Mouse (Mus musculus) intestine, postnatal 0 days (tissue): ENCODE measurements around the gene Oas1c. TPM values are rescaled to one million over a fixed set of nuclear protein-coding genes. Genes with fewer than 3 reads are reported as not detected.
"Not testable (repeated sequence)": the region's sequence is repeated elsewhere in the genome, so short reads cannot be mapped to it uniquely, and the experiment has no call there.

Experiments
- ATAC-seq: fragments of 200-750 bp; cut with Nextera tagmentation; 2 replicates; pipeline ENCODE4 v1.8.0; 2017; ENCODE audit warnings: mild to moderate bottlenecking, moderate TSS enrichment, moderate library complexity
- H3K27ac ChIP-seq: fragments of 300-500 bp; sonication (generic); 2 replicates; pipeline ENCODE4 v1.5.1; 2014; ENCODE audit warnings: mild to moderate bottlenecking, low read depth, low read length, moderate library complexity
- H3K27me3 ChIP-seq: fragments of 300-500 bp; sonication (generic); replicated peaks from 2 replicates; pipeline ENCODE4 v1.6.1; 2014; ENCODE audit warnings: low read length, mixed read lengths; ENCODE audit not compliant: control insufficient read depth, insufficient read depth
- H3K36me3 ChIP-seq: fragments of 300-500 bp; sonication (generic); 2 replicates; pipeline ENCODE4 v1.6.1; 2014; ENCODE audit warnings: mild to moderate bottlenecking, moderate library complexity; ENCODE audit not compliant: control insufficient read depth, insufficient read depth
- H3K4me1 ChIP-seq: fragments of 300-500 bp; sonication (generic); replicated peaks from 2 replicates; pipeline ENCODE4 v1.6.1; 2014; ENCODE audit warnings: antibody characterized with exemption, low read length, mixed read lengths; ENCODE audit not compliant: control insufficient read depth, insufficient read depth
- H3K4me2 ChIP-seq: fragments of 300-500 bp; sonication (generic); replicated peaks from 2 replicates; pipeline ENCODE4 v1.6.1; 2014; ENCODE audit warnings: low read depth, mild to moderate bottlenecking, moderate library complexity
- H3K4me3 ChIP-seq: fragments of 300-500 bp; sonication (generic); 2 replicates; pipeline ENCODE4 v1.5.1; 2014; ENCODE audit warnings: low read depth, low read length
- H3K9ac ChIP-seq: fragments of 300-500 bp; sonication (generic); 2 replicates; pipeline ENCODE4 v1.6.1; 2014; ENCODE audit warnings: mild to moderate bottlenecking, low read depth, low read length
- H3K9me3 ChIP-seq: fragments of 300-500 bp; sonication (generic); 2 replicates; pipeline ENCODE4 v1.6.1; 2016; ENCODE audit warnings: mixed run types; ENCODE audit not compliant: control insufficient read depth
- CTCF ChIP-seq: sonication (generic); IDR thresholded peaks from 2 replicates; pipeline ENCODE4 v1.5.1; 2016; ENCODE audit warnings: low read depth, mild to moderate bottlenecking, control low read depth, antibody characterized with exemption, moderate library complexity
- WGBS: fragments of 180-500 bp; shearing (Covaris S2); extraction: QIAGEN DNeasy Blood & Tissue Kit; methylation state at CpG from one replicate; pipeline ENCODE4 v1.1.7; 2014; 5-methylcytosine and 5-hydroxymethylcytosine counted together
- polyA plus RNA-seq: library from polyadenylated mRNA; unstranded; fragments of >200 nt; fragmentation: Nextera tagmentation; extraction: Ambion mirVana; gene quantifications from 2 replicates; pipeline ENCODE4 v1.2.1, GENCODE M21; 2015

Oas1c gene
- polyA plus RNA-seq, 1 experiment from 2014 or later, result 1.2 TPM

DNA sequence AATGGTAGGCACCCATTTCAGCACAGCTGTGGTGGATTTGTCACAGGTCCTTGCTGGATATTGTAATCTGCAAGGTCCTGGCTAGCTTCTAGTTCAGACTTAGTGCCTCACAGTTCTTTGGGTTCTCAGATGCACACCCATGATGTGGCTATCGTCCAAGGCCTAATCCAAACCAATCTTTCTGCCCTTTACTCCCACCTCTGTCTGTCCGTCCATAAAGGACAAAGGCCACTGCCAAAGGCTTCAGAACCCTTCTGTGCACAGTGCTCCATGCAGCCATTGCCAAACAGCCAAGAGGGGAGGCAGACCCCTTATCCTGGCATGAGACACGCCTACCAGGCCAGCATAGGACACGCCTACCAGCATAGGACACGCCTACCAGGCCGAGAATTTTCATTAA, 3.1 kb downstream of the Oas1c start:
- Histone ChIP-seq H3K36me3 (no peaks in the 10 kb centered on the region), H3K27ac (no peak overlapping the region), H3K4me2 (no peak overlapping the region), H3K4me1 (0 out of 2 replicates have a peak, but pooled peaks cover 4% of the 10 kb centered on the region), H3K27me3 (no peaks in the 10 kb centered on the region), H3K9ac (no peak overlapping the region), H3K4me3 (no peak overlapping the region), H3K9me3 (no peaks in the 10 kb centered on the region)
- no peak for ATAC-seq
- no peak for TF ChIP-seq CTCF
- 34% methylated on average over 6 of the region's 6 CpGs for whole genome bisulfite sequencing

- WGBS, result 86% methylated on average over 1 of the region's 1 CpGs
- no peak overlapping the region for H3K4me2 ChIP-seq
- no peaks in the 10 kb centered on the region for H3K27me3 ChIP-seq
- H3K27ac ChIP-seq, result no peak overlapping the region
- peak; percentile 78 for TF ChIP-seq CTCF
- H3K36me3 ChIP-seq, result no peaks in the 10 kb centered on the region
- no peak overlapping the region for H3K4me3 ChIP-seq
- no peak overlapping the region for H3K9ac ChIP-seq
- H3K4me1 ChIP-seq, result no peaks in the 10 kb centered on the region
- ATAC-seq, result no peak
- no peaks in the 10 kb centered on the region for H3K9me3 ChIP-seq
These were observed 5.9 kb downstream of the Oas1c start for GRCm38 (mm10) chr5:120806458-120806857.

DNA sequence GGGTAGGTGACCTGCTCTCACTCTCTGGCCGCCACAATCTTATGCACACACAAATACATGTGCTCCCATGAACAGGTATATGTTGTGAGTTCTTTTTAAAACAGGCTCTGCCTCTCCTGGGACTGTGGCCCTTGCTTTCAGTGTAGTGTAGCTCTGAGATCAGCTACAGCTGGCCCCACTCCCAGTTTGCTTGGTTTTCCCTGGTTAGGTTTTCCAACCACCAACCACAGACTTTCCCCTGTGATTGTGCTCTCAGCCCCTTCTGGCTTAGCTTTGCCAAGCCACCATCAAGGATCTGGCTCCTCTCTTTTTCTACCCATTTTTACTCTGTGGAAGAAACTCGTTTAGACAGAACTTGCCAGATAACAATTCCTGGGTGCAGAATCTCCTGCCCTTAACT, 8.7 kb downstream of the Oas1c start:
- H3K9me3 ChIP-seq, result no peaks in the 10 kb centered on the region
- H3K4me1 ChIP-seq, result no peaks in the 10 kb centered on the region
- H3K36me3 ChIP-seq, result no peaks in the 10 kb centered on the region
- no peak overlapping the region for H3K4me2 ChIP-seq
- H3K27ac ChIP-seq, result no peak overlapping the region
- H3K4me3 ChIP-seq, result no peak overlapping the region
- H3K9ac ChIP-seq, result no peak overlapping the region
- TF ChIP-seq CTCF, result no peak
- ATAC-seq, result no peak
- H3K27me3 ChIP-seq, result no peaks in the 10 kb centered on the region
- WGBS, result 59% methylated on average over 2 of the region's 2 CpGs

- not testable (repeated sequence) for H3K4me2 ChIP-seq, H3K9me3 ChIP-seq, ATAC-seq, H3K4me3 ChIP-seq, H3K27ac ChIP-seq, H3K36me3 ChIP-seq, H3K4me1 ChIP-seq, H3K27me3 ChIP-seq, H3K9ac ChIP-seq
- WGBS, result 50% methylated on average over 1 of the region's 2 CpGs
These were observed 13.4 kb downstream of the Oas1c start for GRCm38 (mm10) chr5:120798943-120799342.

DNA sequence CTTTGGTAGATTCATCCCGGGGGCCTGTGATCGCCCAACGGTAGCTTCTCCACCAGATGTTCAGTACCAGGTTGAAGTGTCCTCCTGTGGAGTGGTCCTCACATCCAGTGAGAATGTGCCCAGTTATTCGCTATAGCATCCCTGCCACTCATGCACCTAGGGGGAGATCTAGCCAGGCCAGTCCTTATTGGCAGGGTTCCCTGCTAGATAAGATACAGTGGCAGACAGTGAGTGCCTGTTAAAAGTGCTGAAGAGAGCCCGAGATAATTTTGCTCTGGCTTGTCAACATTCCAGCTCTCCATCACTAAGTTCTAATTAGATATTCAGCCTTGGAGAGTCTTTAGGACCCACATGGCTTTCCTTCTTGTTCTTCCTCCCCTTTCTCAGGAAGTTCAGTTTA, 14.2 kb downstream of the Oas1c start:
- H3K36me3 ChIP-seq, H3K9me3 ChIP-seq, ATAC-seq, H3K4me2 ChIP-seq, H3K4me3 ChIP-seq, H3K9ac ChIP-seq, H3K27me3 ChIP-seq, H3K27ac ChIP-seq, H3K4me1 ChIP-seq: not testable (repeated sequence)
- WGBS, result 74% methylated on average over 5 of the region's 5 CpGs

- not testable (repeated sequence) for H3K27ac ChIP-seq
These were observed 16.8 kb downstream of the Oas1c start, which contains the start of gene Oas1e for GRCm38 (mm10) chr5:120795480-120796034. Gene Oas1e (minus strand): TSS chr5:120795530.

GRCm38 (mm10) chr5:120793043-120793442, 19.3 kb downstream of the Oas1c start:
- WGBS, result 10% methylated on average over 2 of the region's 2 CpGs
- Histone ChIP-seq H3K36me3 (no peaks in the 10 kb centered on the region), H3K4me1 (no peaks in the 10 kb centered on the region), H3K9ac (no peak overlapping the region), H3K4me2 (no peak overlapping the region), H3K27ac (no peak overlapping the region), H3K4me3 (no peak overlapping the region), H3K9me3 (no peaks in the 10 kb centered on the region), H3K27me3 (no peaks in the 10 kb centered on the region)
- no peak for ATAC-seq
- peak; percentile 80 for TF ChIP-seq CTCF

More at GRCm38 (mm10) chr5:120795480-120796034, 16.8 kb downstream of the Oas1c start, which contains the start of gene Oas1e:
- H3K4me1 ChIP-seq, H3K4me2 ChIP-seq, H3K4me3 ChIP-seq, H3K36me3 ChIP-seq, H3K27me3 ChIP-seq, ATAC-seq, H3K9me3 ChIP-seq, H3K9ac ChIP-seq: not testable (repeated sequence)
- 66% methylated on average over 9 of the region's 9 CpGs for WGBS
